Mouse (Mus musculus) spleen, adult 10 weeks (tissue): ENCODE data around the gene Uhrf1. TPM values are rescaled to one million over a fixed set of nuclear protein-coding genes. Genes with fewer than 3 reads are reported as not detected.

Source experiments
- polyA plus RNA-seq: library from polyadenylated mRNA; stranded (reverse); fragments of 350-450 nt; fragmentation: Illumina TruSeq; extraction: RNeasy Lipid Tissue Mini Kit (QIAGEN cat#74804); gene quantifications from one replicate; pipeline ENCODE4 v1.2.3, GENCODE M21; 2015; ENCODE audit warnings: low replicate concordance; ENCODE audit not compliant: insufficient read depth

The Uhrf1 gene
- polyA plus RNA-seq: 15.7 TPM

GRCm38 (mm10) chr17:56303160-56303846, at the start of gene Uhrf1:
TSS of gene Uhrf1 (plus strand) at chr17:56303321.

GRCm38 (mm10) chr17:56256239-56256881, 46.8 kb upstream of the Uhrf1 start, which contains the start of gene Fem1a:
TSS of gene Fem1a (plus strand) at chr17:56256810.

GRCm38 (mm10) chr17:56276643-56277566, 26.2 kb upstream of the Uhrf1 start, which contains the start of gene Ticam1:
TSS of gene Ticam1 (minus strand) at chr17:56276786.

GRCm38 (mm10) chr17:56292531-56293222, 10.4 kb upstream of the Uhrf1 start, which contains the start of gene Plin3:
TSS of gene Plin3 (minus strand) at chr17:56292873.

GRCm38 (mm10) chr17:56300186-56300585, 2.9 kb upstream of the Uhrf1 start, which contains the start of gene Arrdc5:
TSS of gene Arrdc5 (minus strand) at chr17:56300286.

GRCm38 (mm10) chr17:56325450-56326152, 22.5 kb downstream of the Uhrf1 start, which contains the start of gene Kdm4b:
TSS of gene Kdm4b (plus strand) at chr17:56326062.

Other genes with a start within 250 kb of the Uhrf1 start
- gene Ubxn6, start 228.3 kb upstream of the Uhrf1 start, polyA plus RNA-seq: 30.8 TPM
- gene Hdgfl2, start 223.7 kb upstream of the Uhrf1 start, polyA plus RNA-seq: 31.1 TPM
- gene Plin4, start 193.5 kb upstream of the Uhrf1 start, polyA plus RNA-seq: 0.64 TPM
- 0.11 TPM for gene Plin5, start 185.7 kb upstream of the Uhrf1 start, polyA plus RNA-seq
- 2.1 TPM for gene Lrg1, start 181.3 kb upstream of the Uhrf1 start, polyA plus RNA-seq
- gene Sema6b, start 163.0 kb upstream of the Uhrf1 start, polyA plus RNA-seq: 0.68 TPM
- gene Tnfaip8l1, start 140.8 kb upstream of the Uhrf1 start, polyA plus RNA-seq: 4.4 TPM
- gene Mydgf, start 119.4 kb upstream of the Uhrf1 start, polyA plus RNA-seq: 20.5 TPM
- gene Dpp9, start 84.4 kb upstream of the Uhrf1 start, polyA plus RNA-seq: 9.1 TPM
- gene Fem1a, start 46.5 kb upstream of the Uhrf1 start, polyA plus RNA-seq: 16.3 TPM
- 9.6 TPM for gene Ticam1, start 26.5 kb upstream of the Uhrf1 start, polyA plus RNA-seq
- gene Plin3, start 10.4 kb upstream of the Uhrf1 start, polyA plus RNA-seq: 8.6 TPM
- gene Arrdc5, start 3.0 kb upstream of the Uhrf1 start, polyA plus RNA-seq: not detected
- gene Kdm4b, start 22.7 kb downstream of the Uhrf1 start, polyA plus RNA-seq: 13.3 TPM
- 10.3 TPM for gene Ptprs, start 173.2 kb downstream of the Uhrf1 start, polyA plus RNA-seq
- gene Znrf4, start 209.1 kb downstream of the Uhrf1 start, polyA plus RNA-seq: not detected